Mouse (Mus musculus): ENCODE measurements around the gene Prdm5. TPM values are rescaled to one million over a fixed set of nuclear protein-coding genes. Genes with fewer than 3 reads are reported as not detected.
A peak's percentile ranks its signal among the peaks of the same experiment; 100 is the strongest.

Prdm5 gene
- 1.2 and 2.2 TPM in 2 replicates for polyA plus RNA-seq (2012; rRNA removed)

DNA sequence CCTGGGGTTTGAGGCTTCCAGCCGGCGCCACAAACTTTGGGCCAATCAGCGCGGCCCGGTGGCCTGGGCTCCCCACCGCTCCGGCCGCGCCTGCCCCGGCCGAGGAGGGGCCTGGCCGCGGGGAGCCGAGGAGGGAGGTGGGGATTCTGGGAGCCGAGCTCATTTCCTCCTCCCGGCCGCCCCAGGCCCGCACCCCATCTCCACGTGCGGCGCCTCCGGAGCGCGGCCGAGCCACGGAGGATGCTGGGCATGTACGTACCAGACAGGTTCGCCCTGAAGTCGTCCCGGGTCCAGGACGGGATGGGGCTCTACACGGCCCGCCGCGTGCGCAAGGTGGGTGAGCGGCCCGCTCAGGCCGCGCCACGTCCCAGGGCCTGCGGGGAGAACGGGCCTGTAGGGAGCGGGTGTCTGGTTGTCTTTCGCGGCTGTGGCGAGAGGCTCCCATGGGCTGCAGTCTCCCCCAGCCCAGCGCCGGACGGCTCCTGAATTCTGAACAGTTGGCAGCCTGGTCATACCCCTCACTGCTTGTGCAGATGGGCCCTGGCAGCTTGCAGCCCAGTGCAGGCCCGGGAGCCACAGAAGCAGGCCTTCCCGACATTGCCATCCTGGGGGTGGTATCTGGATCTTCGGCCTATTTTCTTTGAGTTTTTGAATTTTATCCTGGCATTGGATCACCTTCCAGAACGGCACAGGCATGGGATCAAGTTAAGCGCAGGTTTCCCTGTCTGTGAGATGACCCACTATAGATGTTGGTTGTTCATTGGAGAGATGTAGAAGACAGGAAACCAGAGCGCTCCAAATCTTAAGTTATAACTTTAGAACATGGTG, at the start of gene Prdm5:
Gene Prdm5 (plus strand): TSS at position 128 of the 828 bp plus-strand sequence.
- peak within 1 kb of the TSS; percentile 76 for H3K4me3 ChIP-seq (replicated peaks; ENCODE audit: extremely low read depth, low read depth, low read length)
- peak; percentile 41 for DNase-seq
- H3K4me1 ChIP-seq (ENCODE audit: control insufficient read depth, insufficient read depth, low read length): no peaks in the 10 kb centered on the region; the same call in none of the 2 replicates
- TF ChIP-seq POLR2A (IDR thresholded peaks at IDR 0.05; ENCODE audit: borderline replicate concordance, extremely low read depth, low read depth, low read length): no peak
- TF ChIP-seq CTCF (IDR thresholded peaks at IDR 0.05; ENCODE audit: insufficient read depth, low read length): no peak
- WGBS: 6% methylated on average over 56 of the region's 56 CpGs

DNA sequence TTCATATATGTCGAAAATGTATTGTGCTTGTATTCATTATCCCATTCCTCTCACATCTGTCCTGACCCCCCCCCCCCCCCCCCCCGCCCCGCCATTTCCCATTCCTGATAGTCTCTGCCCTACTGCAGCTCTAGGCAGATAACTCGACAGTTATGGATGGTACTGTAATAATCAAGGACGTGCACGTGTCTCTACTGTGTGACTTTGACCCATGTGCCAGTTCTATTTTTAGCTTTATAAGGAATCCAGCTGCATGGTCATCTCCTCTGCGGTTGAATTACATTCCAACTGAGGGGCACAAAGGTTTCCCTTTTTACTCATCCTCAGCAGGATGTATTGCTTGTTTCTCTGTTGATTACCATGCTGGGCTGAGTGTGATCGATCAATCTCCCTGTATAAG, 39.3 kb upstream of the Prdm5 start:
- TF ChIP-seq CTCF (IDR thresholded peaks at IDR 0.05; ENCODE audit: insufficient read depth, low read length): no peak
- TF ChIP-seq POLR2A (IDR thresholded peaks at IDR 0.05; ENCODE audit: borderline replicate concordance, extremely low read depth, low read depth, low read length): no peak
- Histone ChIP-seq H3K4me3 (replicated peaks; ENCODE audit: extremely low read depth, low read depth, low read length) (no peak overlapping the region), H3K4me1 (ENCODE audit: control insufficient read depth, insufficient read depth, low read length) (no peaks in the 10 kb centered on the region)
- 34% methylated on average over 8 of the region's 8 CpGs for WGBS
- DNase-seq: no peak

DNA sequence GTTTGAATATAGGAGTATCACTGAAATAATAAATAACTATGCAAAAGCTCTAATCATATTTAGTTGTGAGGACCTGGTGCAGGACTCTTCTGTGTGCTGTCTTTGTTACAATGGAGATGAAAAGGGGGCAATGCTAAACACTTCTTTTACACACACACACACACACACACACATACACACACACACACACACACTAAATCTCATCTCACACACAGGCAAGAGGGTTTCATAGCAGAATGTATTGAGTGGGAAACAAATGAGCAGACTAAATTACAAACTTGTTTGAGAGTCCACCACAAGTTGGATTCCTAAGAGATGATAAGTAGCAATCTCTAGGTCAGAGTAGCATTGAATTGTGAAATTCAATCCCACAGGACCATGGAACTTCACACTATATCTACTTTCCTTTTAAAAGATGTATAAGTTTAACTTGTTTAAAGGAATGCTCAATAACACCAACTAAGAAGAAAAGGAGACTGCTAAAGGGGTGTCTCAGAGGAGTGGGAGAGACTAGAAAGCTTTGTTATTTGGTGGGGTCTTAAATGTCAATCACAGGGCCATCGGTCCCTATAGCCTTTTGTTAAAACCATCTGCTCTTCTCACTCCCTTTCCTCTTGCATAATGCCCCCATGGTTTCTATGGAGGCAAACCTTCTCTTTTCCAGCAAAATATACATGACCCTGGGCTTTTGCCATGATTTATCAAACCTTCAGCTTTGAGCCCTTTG, 35.5 kb upstream of the Prdm5 start:
- WGBS: 77% methylated on average over 1 of the region's 1 CpGs
- no peak for DNase-seq
- Histone ChIP-seq H3K4me1 (ENCODE audit: control insufficient read depth, insufficient read depth, low read length) (no peaks in the 10 kb centered on the region), H3K4me3 (replicated peaks; ENCODE audit: extremely low read depth, low read depth, low read length) (no peak overlapping the region)
- TF ChIP-seq POLR2A (IDR thresholded peaks at IDR 0.05; ENCODE audit: borderline replicate concordance, extremely low read depth, low read depth, low read length) (no peak), CTCF (IDR thresholded peaks at IDR 0.05; ENCODE audit: insufficient read depth, low read length) (no peak)

DNA sequence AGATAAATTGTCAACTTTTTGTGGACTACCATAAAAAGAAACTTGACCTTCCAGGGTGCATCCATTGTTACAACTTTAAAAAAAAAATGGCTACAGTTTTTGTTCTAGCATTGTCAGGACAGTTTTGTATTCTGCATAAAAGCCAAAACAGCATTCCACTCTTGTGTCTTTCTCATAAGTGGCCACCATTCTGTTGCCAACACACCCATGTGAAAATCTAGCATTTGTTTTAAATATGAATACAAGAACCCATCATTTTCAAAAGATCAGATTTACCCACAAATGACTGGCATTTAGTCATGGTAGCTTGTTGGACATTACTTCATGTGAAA, 35.0 kb upstream of the Prdm5 start:
- no peak overlapping the region for H3K4me3 ChIP-seq (replicated peaks; ENCODE audit: extremely low read depth, low read depth, low read length)
- DNase-seq: no peak
- TF ChIP-seq CTCF (IDR thresholded peaks at IDR 0.05; ENCODE audit: insufficient read depth, low read length) (no peak), POLR2A (IDR thresholded peaks at IDR 0.05; ENCODE audit: borderline replicate concordance, extremely low read depth, low read depth, low read length) (no peak)
- H3K4me1 ChIP-seq (ENCODE audit: control insufficient read depth, insufficient read depth, low read length): no peaks in the 10 kb centered on the region

DNA sequence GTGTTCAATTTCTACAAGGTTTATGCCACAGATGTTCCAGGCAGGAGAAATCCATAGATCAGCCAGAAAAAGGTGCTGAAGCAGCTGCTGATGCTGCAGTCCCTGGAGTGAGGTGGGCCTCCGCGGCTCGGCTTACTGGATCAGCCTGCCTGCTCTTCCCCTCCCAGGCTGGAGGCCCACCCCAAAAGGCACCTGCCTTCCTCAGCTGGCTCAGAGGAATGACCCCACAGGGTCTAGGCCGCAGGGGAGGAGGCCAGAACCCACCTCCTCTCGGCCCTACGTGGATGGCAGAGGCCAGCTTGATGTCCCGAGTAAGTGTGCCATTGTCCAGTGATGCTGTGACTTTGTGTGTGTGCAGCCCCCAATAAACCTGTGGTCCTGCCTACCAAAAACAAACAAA, 20.6 kb upstream of the Prdm5 start:
- no peak for DNase-seq
- no peak overlapping the region for H3K4me3 ChIP-seq (replicated peaks; ENCODE audit: extremely low read depth, low read depth, low read length)
- H3K4me1 ChIP-seq (ENCODE audit: control insufficient read depth, insufficient read depth, low read length): no peaks in the 10 kb centered on the region
- 79% methylated on average over 7 of the region's 7 CpGs for WGBS
- no peak for TF ChIP-seq CTCF (IDR thresholded peaks at IDR 0.05; ENCODE audit: insufficient read depth, low read length)
- no peak for TF ChIP-seq POLR2A (IDR thresholded peaks at IDR 0.05; ENCODE audit: borderline replicate concordance, extremely low read depth, low read depth, low read length)

DNA sequence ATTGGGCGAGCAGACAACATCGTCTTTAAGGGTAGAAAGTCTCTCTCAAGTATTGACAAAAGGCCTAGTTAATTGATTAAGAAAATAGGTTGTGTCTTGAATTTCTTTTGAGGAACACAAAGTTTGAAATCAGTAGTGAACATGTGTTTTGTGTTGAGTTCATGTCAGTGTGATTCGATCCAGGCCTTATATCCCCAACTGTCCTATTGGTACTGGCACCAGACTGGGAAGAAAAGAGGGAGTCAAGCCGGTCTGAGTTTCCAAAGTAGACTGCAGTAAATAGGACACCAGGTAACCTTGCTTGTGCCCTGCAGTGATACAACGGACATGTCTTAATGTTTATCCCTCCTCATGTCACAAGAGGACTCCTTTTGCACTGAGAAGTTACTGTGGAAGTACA, 19.6 kb upstream of the Prdm5 start:
- 88% methylated on average over 5 of the region's 5 CpGs for WGBS
- H3K4me3 ChIP-seq (replicated peaks; ENCODE audit: extremely low read depth, low read depth, low read length): no peak overlapping the region
- H3K4me1 ChIP-seq (ENCODE audit: control insufficient read depth, insufficient read depth, low read length): no peaks in the 10 kb centered on the region
- TF ChIP-seq POLR2A (IDR thresholded peaks at IDR 0.05; ENCODE audit: borderline replicate concordance, extremely low read depth, low read depth, low read length) (no peak), CTCF (IDR thresholded peaks at IDR 0.05; ENCODE audit: insufficient read depth, low read length) (no peak)
- no peak for DNase-seq

DNA sequence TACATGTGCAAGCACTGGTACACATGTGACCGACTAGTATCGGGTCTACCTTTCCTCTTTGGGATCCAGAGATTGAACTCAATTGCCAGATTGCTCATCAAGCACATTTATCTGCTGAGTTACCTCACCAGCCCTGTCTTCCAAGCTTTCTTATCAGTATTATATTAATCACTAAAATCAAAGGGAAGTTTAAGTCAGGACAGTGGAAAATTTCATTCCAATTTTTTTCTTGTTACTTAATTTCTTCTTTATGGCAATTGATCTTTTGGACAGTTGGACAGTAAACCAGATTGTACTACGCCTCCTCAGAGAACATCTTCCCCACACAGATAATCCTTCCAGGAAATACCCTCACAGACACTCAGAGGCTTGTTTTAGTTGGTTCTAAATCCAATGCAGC, 18.7 kb upstream of the Prdm5 start:
- WGBS: 74% methylated on average over 3 of the region's 3 CpGs
- Histone ChIP-seq H3K4me3 (replicated peaks; ENCODE audit: extremely low read depth, low read depth, low read length) (no peak overlapping the region), H3K4me1 (ENCODE audit: control insufficient read depth, insufficient read depth, low read length) (no peaks in the 10 kb centered on the region)
- no peak for DNase-seq
- TF ChIP-seq CTCF (IDR thresholded peaks at IDR 0.05; ENCODE audit: insufficient read depth, low read length) (no peak), POLR2A (IDR thresholded peaks at IDR 0.05; ENCODE audit: borderline replicate concordance, extremely low read depth, low read depth, low read length) (no peak)

DNA sequence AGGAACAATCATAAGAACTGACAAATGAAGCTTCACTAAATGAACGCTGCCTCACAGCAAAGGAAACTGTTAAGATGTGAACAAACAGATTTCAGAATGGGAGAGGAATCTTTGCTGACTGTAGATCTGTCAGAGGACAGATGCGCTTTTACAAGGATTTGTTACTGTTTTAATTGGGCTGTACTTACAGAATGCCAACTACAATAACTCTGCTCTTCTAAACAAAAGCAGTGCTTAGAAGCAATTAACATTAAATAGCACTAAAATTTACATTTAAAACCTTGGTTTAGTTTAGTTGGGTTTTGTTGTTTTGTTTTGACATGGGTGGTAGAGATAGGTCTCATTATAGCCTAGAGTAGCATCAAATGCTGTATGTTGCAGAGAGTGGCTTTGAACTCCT, 14.3 kb upstream of the Prdm5 start:
- DNase-seq: no peak
- WGBS: 80% methylated on average over 2 of the region's 2 CpGs
- no peaks in the 10 kb centered on the region for H3K4me1 ChIP-seq (ENCODE audit: control insufficient read depth, insufficient read depth, low read length)
- TF ChIP-seq POLR2A (IDR thresholded peaks at IDR 0.05; ENCODE audit: borderline replicate concordance, extremely low read depth, low read depth, low read length) (no peak), CTCF (IDR thresholded peaks at IDR 0.05; ENCODE audit: insufficient read depth, low read length) (no peak)
- no peak overlapping the region for H3K4me3 ChIP-seq (replicated peaks; ENCODE audit: extremely low read depth, low read depth, low read length)

DNA sequence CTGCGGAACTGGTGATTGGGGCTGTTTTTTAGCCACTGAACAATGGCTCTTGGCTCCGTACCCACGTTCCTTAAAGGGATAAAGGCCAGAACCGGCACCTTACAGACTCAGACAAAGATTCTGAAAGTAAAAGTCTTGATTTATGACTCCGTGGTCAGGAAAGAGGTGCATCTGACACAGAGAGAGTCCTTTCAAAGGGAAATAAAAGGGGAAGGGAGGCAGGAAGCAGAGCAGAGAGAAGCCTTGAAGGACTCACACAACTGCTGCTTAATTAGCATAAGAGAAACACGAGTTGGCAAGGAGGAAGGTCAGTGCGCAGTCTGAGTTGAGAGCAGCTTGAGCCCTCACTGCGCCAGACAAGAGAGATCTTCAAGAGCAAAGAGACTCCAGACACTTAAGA, 13.7 kb upstream of the Prdm5 start:
- Histone ChIP-seq H3K4me3 (replicated peaks; ENCODE audit: extremely low read depth, low read depth, low read length) (peak overlapping the region; percentile 33), H3K4me1 (ENCODE audit: control insufficient read depth, insufficient read depth, low read length) (no peaks in the 10 kb centered on the region)
- no peak for TF ChIP-seq CTCF (IDR thresholded peaks at IDR 0.05; ENCODE audit: insufficient read depth, low read length)
- TF ChIP-seq POLR2A (IDR thresholded peaks at IDR 0.05; ENCODE audit: borderline replicate concordance, extremely low read depth, low read depth, low read length): no peak
- no peak for DNase-seq
- 11% methylated on average over 8 of the region's 8 CpGs for WGBS

Measured in lung, adult 2 months (tissue).